Mouse (Mus musculus): ENCODE results near the gene Metap1d. TPM values are rescaled to one million over a fixed set of nuclear protein-coding genes. Genes with fewer than 3 reads are reported as not detected.

The Metap1d gene
- polyA plus RNA-seq, 1 experiment from 2014 or later, result 43.0 TPM

DNA sequence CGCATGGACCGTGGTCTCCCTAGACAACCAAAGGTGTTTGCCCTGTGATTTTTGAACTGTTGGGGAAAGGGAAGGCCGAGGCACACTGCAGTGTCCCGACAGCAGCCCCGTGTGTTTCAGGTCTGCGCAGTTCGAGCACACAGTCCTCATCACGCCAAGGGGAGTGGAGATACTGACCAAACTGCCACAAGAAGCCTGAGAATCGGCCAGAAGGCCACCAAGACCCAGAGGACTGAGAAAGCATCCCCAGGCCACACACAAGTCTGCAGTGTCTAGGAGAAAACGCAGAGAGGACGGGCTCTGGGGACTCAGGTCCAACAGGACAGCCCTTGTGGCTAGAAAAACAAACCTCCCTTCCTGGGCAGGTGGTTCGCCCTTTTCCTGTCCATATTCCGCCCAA lies 71.7 kb downstream of the Metap1d start:
- no peak for ATAC-seq (ENCODE audit: low read depth)
- Histone ChIP-seq H3K9ac (ENCODE audit: low read depth, low read length) (no peak overlapping the region), H3K4me3 (ENCODE audit: low read depth, low read length) (no peak overlapping the region), H3K4me2 (ENCODE audit: low read depth, low read length) (no peak overlapping the region), H3K36me3 (ENCODE audit: control insufficient read depth, insufficient read depth, low read length) (no peaks in the 10 kb centered on the region), H3K27me3 (replicated peaks; ENCODE audit: control insufficient read depth, insufficient read depth, low read length) (peaks cover 74% of the 10 kb centered on the region), H3K4me1 (ENCODE audit: control insufficient read depth, insufficient read depth, low read length) (peaks cover 9% of the 10 kb centered on the region; the same call in 1 of the 2 replicates), H3K9me3 (ENCODE audit: control insufficient read depth, low read length) (no peaks in the 10 kb centered on the region), H3K27ac (replicated peaks; ENCODE audit: low read depth, low read length) (no peak overlapping the region)
- WGBS, result 35% methylated on average over 13 of the region's 13 CpGs
- DNase-seq (ENCODE audit: low spot score), result no peak

DNA sequence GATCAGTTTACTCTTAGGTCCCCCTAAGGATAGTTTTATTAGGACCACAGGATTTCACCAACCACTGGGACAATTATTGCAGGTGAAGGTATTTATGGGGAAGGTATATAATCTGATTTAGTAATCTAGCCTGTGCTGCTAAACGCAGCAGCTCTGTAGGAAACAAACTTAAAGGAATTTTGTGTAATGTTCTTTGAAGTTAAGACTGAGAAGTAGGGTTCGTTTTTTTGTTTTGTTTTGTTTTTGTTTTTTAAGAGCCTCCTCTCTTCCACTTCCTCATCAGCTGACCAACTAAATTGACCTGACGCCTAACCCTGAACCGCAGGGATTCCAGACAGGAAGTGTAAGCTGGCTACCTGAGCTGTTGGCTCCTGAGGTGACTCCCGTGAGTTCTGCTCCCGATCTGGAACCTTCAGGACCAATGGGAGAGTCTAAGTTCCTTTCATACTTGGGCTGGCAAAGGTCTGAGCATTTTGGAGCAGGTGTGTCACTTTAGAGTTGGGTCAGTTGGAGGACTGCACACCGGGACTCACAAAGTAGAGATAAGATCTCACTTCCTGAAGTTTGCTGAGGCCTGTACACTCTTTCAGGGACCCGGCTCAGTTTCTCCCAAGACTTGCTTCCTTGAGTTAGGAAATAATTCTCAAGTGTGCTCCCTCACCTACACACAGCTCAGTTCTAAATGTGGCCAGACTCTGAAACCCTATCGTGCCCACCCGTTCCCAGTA lies 73.7 kb downstream of the Metap1d start:
- Histone ChIP-seq H3K4me1 (ENCODE audit: control insufficient read depth, insufficient read depth, low read length) (peaks cover 9% of the 10 kb centered on the region; the same call in 1 of the 2 replicates), H3K36me3 (ENCODE audit: control insufficient read depth, insufficient read depth, low read length) (no peaks in the 10 kb centered on the region), H3K9me3 (ENCODE audit: control insufficient read depth, low read length) (no peaks in the 10 kb centered on the region), H3K4me3 (ENCODE audit: low read depth, low read length) (peak overlapping the region; percentile 21), H3K27ac (replicated peaks; ENCODE audit: low read depth, low read length) (no peak overlapping the region), H3K27me3 (replicated peaks; ENCODE audit: control insufficient read depth, insufficient read depth, low read length) (peaks cover 89% of the 10 kb centered on the region), H3K9ac (ENCODE audit: low read depth, low read length) (no peak overlapping the region), H3K4me2 (ENCODE audit: low read depth, low read length) (peak overlapping the region; percentile 75)
- WGBS, result 11% methylated on average over 10 of the region's 10 CpGs
- ATAC-seq (ENCODE audit: low read depth) (no peak), DNase-seq (ENCODE audit: low spot score) (no peak)

DNA sequence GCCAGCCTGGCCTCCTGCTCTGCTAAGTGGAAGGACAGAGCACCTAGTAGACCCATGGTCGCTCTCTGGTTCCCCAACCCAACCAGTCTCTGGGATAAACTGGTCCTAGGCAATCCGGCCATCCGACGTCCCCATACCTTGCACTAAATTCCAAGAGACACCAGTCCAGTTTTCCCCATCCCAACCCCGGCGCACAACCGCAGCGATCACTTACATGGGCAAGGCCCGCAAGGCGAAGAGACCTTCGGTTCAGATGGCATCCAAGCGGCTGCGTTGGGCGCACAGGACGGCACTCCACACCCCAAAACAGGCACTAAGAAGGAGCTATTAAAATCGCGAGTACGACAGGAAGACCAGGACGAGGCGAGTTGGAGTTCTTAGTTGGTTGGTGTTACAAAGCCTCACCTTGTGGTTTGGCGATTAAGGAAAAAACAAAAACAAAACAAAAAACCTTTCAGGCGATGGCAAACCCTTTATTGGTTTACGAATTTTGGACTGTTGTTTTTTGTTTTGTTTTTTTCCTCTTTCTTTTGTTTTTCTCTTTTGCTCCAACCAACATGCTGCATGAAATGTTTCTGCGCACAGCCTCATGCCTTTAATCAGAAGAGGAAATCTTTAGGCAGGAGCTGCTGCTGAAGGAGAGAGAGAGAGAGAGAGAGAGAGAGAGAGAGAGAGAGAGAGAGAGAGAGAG lies 74.4 kb downstream of the Metap1d start:
- WGBS, result 7% methylated on average over 24 of the region's 24 CpGs
- no peak overlapping the region for H3K27ac ChIP-seq (replicated peaks; ENCODE audit: low read depth, low read length)
- no peak for DNase-seq (ENCODE audit: low spot score)
- peak overlapping the region; percentile 75 for H3K4me2 ChIP-seq (ENCODE audit: low read depth, low read length)
- H3K27me3 ChIP-seq (replicated peaks; ENCODE audit: control insufficient read depth, insufficient read depth, low read length), result peaks cover 94% of the 10 kb centered on the region
- H3K4me3 ChIP-seq (ENCODE audit: low read depth, low read length), result peak overlapping the region; percentile 21
- H3K36me3 ChIP-seq (ENCODE audit: control insufficient read depth, insufficient read depth, low read length), result no peaks in the 10 kb centered on the region
- H3K4me1 ChIP-seq (ENCODE audit: control insufficient read depth, insufficient read depth, low read length), result peaks cover 9% of the 10 kb centered on the region; the same call in 1 of the 2 replicates
- no peak for ATAC-seq (ENCODE audit: low read depth)
- H3K9me3 ChIP-seq (ENCODE audit: control insufficient read depth, low read length), result no peaks in the 10 kb centered on the region
- 0 out of 2 replicates have a peak overlapping the region, but pooled peaks have one; percentile 31 for H3K9ac ChIP-seq (ENCODE audit: low read depth, low read length)

DNA sequence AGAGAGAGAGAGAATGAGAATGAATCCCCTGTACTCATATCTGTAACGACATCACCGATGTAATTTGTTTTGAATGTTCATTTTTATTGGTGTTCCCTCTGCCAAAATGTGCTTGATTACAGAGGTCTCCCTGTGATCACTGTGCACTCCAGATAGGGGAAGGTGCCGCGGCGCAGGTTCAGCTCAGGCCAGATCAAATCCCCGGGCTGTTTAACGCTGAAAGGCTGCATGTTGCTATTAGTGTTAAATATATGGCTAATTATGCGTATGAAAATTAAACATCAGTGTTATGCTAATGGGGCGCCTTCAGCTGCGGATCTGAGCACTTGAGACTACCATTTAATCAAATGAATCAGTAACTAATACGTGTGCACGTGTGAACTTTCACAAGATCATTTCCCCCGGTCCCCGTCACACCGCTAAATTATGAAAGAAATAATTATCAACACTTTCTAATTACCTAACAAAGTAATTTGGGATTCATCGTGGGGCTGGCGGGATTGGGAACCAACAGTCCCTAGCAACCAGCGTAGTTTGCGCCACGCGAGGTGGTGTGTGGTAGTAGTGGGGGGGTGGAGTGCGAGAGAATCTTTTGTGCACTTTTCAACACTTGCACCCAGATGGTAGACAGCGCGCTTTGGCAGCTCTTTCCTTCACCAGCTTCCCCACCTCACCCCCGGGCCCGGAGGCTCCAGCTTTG lies 75.1 kb downstream of the Metap1d start, which contains the start of gene Dlx1:
TSS of gene Dlx1 (plus strand) at position 100 of the 700 bp plus-strand sequence.
- Histone ChIP-seq H3K4me2 (ENCODE audit: low read depth, low read length) (peak within 1 kb of the TSS; percentile 75), H3K9ac (ENCODE audit: low read depth, low read length) (peak within 1 kb of the TSS; percentile 68), H3K27ac (replicated peaks; ENCODE audit: low read depth, low read length) (peak within 1 kb of the TSS; percentile 87), H3K9me3 (ENCODE audit: control insufficient read depth, low read length) (no peaks in the 10 kb centered on the region), H3K4me1 (ENCODE audit: control insufficient read depth, insufficient read depth, low read length) (peaks cover 9% of the 10 kb centered on the region; the same call in 1 of the 2 replicates), H3K27me3 (replicated peaks; ENCODE audit: control insufficient read depth, insufficient read depth, low read length) (peaks cover 94% of the 10 kb centered on the region), H3K4me3 (ENCODE audit: low read depth, low read length) (peak within 1 kb of the TSS; percentile 49), H3K36me3 (ENCODE audit: control insufficient read depth, insufficient read depth, low read length) (no peaks in the 10 kb centered on the region)
- DNase-seq (ENCODE audit: low spot score), result no peak
- ATAC-seq (ENCODE audit: low read depth), result no peak
- WGBS, result 1% methylated on average over 26 of the region's 26 CpGs

DNA sequence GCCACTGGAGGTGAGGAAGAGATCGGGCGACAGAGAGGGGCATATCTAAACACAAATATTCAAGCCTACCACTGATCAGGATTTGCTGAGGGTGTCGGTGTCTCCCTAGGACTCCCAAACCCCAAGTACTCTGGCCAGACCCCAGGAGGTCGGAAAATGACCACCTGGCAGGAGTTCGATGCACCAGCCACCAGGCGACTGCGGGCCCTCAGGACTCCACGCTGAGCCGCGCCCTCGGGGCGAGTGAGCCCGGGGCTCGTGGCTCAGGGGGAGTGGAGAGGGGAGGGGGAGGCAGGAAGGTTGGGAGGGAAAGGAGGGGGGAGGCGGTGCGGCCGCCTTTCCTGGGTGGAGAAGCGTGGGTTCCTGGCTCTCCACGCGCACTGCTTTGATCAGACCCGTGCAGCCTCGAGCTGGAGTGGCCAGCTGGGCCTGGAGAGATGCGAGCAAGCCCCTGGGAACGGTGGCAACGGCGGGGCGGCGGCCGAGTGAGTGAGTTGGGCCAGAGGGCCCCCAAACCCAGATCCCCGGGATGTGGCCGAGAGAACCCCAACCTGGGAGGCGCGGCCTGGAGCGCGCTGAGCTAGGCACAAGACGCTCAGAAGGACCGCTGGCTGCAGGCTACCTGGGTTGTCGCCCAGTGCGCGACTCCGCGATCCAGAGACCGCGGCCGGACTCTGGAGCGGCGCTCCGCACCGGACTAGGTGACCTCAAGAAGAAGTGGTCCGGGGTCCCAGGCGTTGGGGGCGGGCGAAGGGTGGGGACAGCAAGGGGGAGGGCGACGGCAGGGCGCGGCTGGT lies 75.8 kb downstream of the Metap1d start:
- 0 out of 2 replicates have a peak, but pooled peaks cover 5% of the 10 kb centered on the region for H3K4me1 ChIP-seq (ENCODE audit: control insufficient read depth, insufficient read depth, low read length)
- peaks cover 94% of the 10 kb centered on the region for H3K27me3 ChIP-seq (replicated peaks; ENCODE audit: control insufficient read depth, insufficient read depth, low read length)
- no peaks in the 10 kb centered on the region for H3K9me3 ChIP-seq (ENCODE audit: control insufficient read depth, low read length)
- peak overlapping the region; percentile 75 for H3K4me2 ChIP-seq (ENCODE audit: low read depth, low read length)
- peak overlapping the region; percentile 49 for H3K4me3 ChIP-seq (ENCODE audit: low read depth, low read length)
- no peak for DNase-seq (ENCODE audit: low spot score)
- H3K36me3 ChIP-seq (ENCODE audit: control insufficient read depth, insufficient read depth, low read length), result no peaks in the 10 kb centered on the region
- peak; percentile 46 for ATAC-seq (ENCODE audit: low read depth)
- under 1% methylated on average over 29 of the region's 57 CpGs for WGBS
- H3K27ac ChIP-seq (replicated peaks; ENCODE audit: low read depth, low read length), result peak overlapping the region; percentile 87
- H3K9ac ChIP-seq (ENCODE audit: low read depth, low read length), result peak overlapping the region; percentile 68

DNA sequence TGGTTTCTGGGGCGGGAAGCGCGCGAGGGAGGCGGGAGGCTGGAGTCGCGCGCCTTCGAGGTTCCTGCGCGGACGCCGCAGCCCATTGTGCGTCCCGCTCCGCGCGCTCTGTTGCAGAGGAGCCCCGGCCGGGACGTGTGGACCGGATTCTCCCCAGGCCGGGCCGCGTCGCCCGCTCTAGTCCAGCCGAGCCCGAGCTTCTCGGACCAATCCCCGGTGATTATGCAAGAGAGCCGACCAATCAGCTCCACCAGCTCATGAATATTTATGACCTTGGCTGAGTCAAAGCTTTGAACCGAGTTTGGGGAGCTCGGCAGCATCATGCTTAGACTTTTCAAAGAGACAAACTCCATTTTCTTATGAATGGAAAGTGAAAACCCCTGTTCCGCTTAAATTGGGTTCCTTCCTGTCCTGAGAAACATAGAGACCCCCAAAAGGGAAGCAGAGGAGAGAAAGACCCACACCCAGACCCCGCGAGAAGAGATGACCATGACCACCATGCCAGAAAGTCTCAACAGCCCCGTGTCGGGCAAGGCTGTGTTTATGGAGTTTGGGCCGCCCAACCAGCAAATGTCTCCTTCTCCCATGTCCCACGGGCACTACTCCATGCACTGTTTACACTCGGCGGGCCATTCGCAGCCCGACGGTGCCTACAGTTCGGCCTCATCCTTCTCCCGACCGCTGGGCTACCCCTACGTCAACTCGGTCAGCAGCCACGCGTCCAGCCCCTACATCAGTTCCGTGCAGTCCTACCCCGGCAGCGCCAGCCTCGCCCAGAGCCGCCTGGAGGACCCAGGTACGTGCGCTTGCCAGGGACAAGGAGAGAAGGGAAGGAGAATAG lies 76.7 kb downstream of the Metap1d start:
- Histone ChIP-seq H3K4me1 (ENCODE audit: control insufficient read depth, insufficient read depth, low read length) (0 out of 2 replicates have a peak, but pooled peaks cover 5% of the 10 kb centered on the region), H3K4me3 (ENCODE audit: low read depth, low read length) (peak overlapping the region; percentile 49), H3K9ac (ENCODE audit: low read depth, low read length) (peak overlapping the region; percentile 68), H3K27me3 (replicated peaks; ENCODE audit: control insufficient read depth, insufficient read depth, low read length) (peaks cover 95% of the 10 kb centered on the region), H3K4me2 (ENCODE audit: low read depth, low read length) (peak overlapping the region; percentile 75), H3K9me3 (ENCODE audit: control insufficient read depth, low read length) (no peaks in the 10 kb centered on the region), H3K27ac (replicated peaks; ENCODE audit: low read depth, low read length) (peak overlapping the region; percentile 87), H3K36me3 (ENCODE audit: control insufficient read depth, insufficient read depth, low read length) (no peaks in the 10 kb centered on the region)
- peak; percentile 97 for DNase-seq (ENCODE audit: low spot score)
- ATAC-seq (ENCODE audit: low read depth), result peak; percentile 93
- under 1% methylated on average over 44 of the region's 60 CpGs for WGBS

DNA sequence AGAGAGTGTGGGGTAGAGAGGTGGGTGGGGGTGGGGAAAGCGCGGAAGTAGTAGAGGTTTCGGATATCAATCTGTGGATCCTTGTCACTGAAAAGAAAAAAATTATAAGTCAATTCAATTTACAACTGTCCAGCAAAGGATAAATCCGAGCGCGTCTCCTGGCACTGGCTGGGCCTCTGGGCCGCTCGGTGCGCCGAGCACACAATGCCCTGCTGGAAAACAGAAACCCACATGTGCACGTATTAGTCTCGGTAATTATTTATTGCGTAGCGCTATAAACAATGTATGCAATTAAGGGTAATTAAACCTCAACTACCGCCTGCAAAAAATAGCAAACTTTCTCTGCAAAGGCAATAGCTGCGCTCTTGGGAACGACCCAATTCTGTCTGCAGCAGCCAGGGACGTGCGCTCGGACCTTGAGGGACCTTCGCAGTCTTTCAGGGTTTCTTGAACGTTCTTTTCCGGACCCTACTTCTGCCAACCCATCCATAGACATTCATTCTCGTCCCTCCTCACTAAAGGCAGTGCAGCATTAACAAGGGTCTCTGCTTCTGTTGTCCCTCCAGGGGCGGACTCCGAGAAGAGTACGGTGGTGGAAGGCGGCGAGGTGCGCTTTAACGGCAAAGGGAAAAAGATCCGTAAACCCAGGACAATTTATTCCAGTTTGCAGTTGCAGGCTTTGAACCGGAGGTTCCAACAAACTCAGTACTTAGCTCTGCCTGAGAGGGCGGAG lies 77.5 kb downstream of the Metap1d start:
- no peak for DNase-seq (ENCODE audit: low spot score)
- H3K27ac ChIP-seq (replicated peaks; ENCODE audit: low read depth, low read length), result peak overlapping the region; percentile 87

More for the DNA sequence above, 77.5 kb downstream of the Metap1d start:
- Histone ChIP-seq H3K4me2 (ENCODE audit: low read depth, low read length) (peak overlapping the region; percentile 75), H3K4me1 (ENCODE audit: control insufficient read depth, insufficient read depth, low read length) (0 out of 2 replicates have a peak, but pooled peaks cover 5% of the 10 kb centered on the region), H3K36me3 (ENCODE audit: control insufficient read depth, insufficient read depth, low read length) (no peaks in the 10 kb centered on the region), H3K9me3 (ENCODE audit: control insufficient read depth, low read length) (no peaks in the 10 kb centered on the region), H3K27me3 (replicated peaks; ENCODE audit: control insufficient read depth, insufficient read depth, low read length) (peaks cover 93% of the 10 kb centered on the region), H3K9ac (ENCODE audit: low read depth, low read length) (peak overlapping the region; percentile 55), H3K4me3 (ENCODE audit: low read depth, low read length) (peak overlapping the region; percentile 49)
- no peak for ATAC-seq (ENCODE audit: low read depth)
- 2% methylated on average over 34 of the region's 34 CpGs for WGBS

Data from embryonic facial prominence, embryonic 14.5 days (tissue).